Mouse (Mus musculus) neural tube, embryonic 10.5 days (tissue): ENCODE measurements at regions not wholly inside any gene's neighbourhood (a gene's known extent, or its start where the extent isn't known, plus 50 kb on each side); places are given as distances from the start of the nearest gene placed in this dataset.

Experiments
- DNase-seq: peaks from one replicate; pipeline ENCODE4 v3.0.0-alpha.2; 2017; ENCODE audit warnings: low spot score; ENCODE audit errors: extremely low spot score

GRCm38 (mm10) chr10:84087528-84087927 is 352.9 kb downstream of the Nuak1 start:
- DNase-seq, result no peak

DNA sequence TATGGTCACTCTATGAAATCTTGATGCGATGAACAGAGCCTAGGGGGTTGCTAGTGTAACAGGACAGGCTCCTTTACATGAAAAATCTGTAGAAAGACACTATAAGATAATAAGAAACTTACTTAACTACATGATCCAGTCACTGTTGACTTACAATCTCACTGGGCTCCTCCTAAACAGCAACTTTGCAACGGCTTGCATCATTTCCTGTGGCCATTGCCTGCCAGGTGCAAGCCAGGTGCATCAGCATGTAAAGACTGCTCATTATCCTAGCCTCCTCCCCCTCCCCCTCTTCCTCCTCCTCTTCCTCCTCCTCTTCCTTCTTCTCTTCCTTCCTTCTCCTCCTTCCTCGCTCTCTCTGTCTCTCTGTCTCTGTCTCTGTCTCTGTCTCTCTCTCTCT is 352.5 kb downstream of the Nuak1 start:
- no peak for DNase-seq

DNA sequence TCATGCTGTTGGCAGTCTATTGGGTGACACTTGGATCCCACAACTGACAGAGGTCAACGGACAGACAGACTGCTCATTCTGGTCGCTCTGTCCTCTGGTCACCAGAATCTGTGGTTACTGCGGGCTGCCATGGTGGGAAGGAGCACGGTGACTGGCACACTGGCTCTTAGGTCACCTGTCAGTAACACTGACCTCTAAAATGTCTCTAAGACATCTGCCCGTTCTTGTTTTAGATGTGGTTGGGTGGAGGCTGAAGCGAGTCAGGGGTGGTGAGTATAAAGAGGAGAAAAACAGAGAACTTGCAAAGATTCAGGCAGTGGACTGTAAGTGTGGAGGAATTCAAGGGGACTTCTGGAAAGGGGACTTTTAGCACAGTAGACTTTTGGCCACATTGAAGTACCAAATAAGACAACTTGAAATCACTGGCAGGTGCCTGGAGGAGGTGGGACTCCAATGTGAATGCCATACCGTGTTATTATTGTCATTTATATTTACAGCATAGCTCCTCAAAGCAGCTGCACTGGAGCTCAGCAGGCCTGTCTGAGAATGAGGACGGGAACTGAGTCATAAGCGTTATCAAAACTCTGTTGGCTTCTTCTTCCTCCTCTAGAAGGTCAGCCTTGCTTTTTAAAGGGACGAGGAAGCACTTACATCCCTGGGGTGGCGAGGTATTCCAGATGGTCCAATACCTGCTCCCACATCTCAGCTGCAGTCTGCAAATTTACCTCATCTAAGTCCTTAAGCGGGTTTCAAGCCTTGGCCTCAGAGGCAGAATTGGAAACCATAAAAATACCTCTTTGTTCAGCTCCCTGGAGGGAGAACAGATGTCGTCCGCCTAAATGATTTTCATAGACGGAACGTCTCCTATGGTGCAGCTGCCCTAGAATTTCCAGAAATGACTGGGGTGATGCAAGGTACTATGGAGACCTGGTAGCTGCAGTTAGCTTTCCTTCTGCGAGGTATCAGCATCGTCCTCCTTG is 351.3 kb downstream of the Nuak1 start:
- no peak for DNase-seq

DNA sequence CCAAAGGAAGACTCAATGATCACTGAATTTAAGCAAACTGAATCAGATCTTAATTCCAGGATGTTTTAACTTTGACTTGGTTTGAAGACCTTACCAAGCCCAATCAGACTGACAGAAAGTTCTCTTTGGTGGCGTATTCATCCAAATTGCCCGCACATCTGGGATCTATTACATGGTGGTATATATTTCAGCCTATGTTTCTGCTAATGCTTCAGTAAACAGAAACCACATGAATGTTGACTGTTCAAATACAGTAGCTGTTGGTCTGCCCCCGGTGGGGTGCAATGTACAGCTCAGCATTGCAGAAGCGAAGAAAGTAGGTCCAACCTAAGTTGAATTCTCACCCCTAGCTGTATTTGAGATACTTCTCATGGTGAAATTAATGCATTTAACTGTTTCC is 346.5 kb downstream of the Nuak1 start:
- no peak for DNase-seq

GRCm38 (mm10) chr10:84097196-84097595 is 343.2 kb downstream of the Nuak1 start:
- no peak for DNase-seq

DNA sequence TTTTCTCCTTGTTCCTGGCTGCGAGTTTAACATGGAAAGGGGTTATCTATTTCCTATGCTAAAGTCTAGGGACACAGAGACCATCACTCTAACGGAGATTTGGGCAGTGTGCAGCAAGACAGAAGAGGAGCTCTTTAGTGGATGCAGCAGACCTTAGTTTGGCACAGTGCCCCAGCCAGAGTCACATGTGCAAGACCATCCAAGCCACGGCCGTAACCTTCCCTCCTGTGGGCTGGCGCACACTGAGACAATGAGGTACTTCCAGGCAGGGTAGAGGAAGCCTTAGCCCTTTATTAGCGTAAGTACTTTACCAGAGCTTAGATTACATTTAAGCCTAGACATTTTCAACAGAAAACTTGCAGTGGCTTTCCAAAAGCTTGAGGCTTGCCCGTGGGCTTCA is 336.4 kb downstream of the Nuak1 start:
- DNase-seq, result no peak

GRCm38 (mm10) chr10:84104556-84104955 is 335.8 kb downstream of the Nuak1 start:
- DNase-seq, result no peak

- no peak for DNase-seq
These were observed 330.6 kb downstream of the Nuak1 start for GRCm38 (mm10) chr10:84109680-84110371.

GRCm38 (mm10) chr10:84110372-84110985 is 329.9 kb downstream of the Nuak1 start:
- no peak for DNase-seq

- no peak for DNase-seq
These were observed 328.9 kb downstream of the Nuak1 start for GRCm38 (mm10) chr10:84111502-84111901.

DNA sequence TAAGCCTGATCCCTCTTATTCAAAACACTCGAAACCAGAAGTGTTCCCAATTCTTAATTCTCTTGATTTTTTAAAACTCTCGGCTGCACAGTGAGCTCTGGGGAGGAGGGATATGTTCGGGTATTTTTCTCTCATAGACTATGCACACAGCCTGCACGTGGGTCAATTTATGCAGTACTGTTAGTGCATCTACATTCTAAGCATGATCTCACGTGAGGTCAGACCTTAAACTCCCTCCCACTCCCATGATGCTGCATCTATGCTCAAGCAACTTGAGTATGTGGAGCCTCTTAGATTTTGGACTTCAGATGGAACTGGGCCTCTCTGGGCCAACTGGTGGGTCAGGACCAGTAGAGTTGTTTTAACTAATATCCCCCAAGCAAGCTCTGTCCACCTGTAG is 328.5 kb downstream of the Nuak1 start:
- no peak for DNase-seq

DNA sequence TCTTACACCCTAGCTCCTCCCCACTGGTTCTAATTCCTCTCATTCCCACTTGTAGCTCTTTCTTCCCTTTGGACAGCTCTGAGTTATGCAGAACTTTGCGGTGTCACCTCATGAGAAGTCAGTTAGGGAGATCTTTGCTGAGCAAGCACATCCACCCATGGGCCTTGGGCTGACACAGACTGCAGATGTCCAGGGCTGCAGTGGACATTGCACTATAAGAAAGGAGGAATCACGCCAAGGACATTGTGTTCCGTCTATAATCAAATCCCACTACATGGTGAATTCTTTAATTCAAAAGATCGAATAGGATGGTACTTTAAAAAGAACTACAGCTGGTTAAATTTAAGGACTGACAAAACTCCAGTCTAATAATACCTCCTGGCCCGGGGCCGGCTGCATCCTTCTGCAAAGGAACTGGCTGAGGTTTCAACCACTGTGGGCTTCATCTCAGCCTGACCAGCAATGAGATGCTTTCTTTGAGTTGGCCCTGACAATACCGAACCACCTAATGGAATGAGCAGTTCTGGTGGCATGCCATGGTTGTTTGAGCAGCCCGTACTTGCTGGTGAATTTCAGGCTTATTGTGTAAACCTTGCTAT is 320.3 kb downstream of the Nuak1 start:
- DNase-seq, result no peak

GRCm38 (mm10) chr10:84137019-84137658 is 303.3 kb downstream of the Nuak1 start:
- no peak for DNase-seq

DNA sequence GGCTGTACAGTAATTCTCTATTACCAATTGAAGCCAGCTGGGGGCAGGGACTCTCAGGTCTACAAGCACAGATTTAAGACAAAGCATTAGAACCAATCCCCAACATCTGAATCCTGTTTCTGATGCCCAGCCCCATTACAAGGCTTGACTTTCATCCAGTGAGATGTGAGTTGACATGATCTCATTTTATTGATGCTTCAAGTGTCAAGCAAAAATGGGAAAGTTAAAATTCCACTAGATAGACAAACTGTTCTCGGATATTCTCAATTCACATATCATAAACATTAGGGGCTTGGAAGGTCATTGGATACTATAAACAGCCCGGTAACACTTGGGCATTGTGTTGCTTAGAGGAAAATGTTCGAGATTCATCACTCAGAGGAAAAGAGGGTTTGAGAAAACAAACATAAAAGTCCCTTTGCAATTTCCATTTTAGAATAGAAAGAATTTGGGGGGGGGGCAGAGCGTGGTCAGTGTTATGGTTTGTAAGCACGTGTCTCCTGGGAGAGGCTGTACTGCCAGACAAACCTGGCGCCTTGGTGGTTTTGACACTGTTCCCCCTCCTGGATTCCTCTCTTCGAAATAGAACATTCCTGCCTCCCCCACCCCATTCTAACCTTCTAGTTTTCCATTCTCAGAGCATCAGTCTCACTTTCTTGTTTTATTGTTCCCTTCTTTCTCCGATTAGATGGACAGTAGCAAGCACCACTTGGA is 297.5 kb downstream of the Nuak1 start:
- DNase-seq, result no peak

DNA sequence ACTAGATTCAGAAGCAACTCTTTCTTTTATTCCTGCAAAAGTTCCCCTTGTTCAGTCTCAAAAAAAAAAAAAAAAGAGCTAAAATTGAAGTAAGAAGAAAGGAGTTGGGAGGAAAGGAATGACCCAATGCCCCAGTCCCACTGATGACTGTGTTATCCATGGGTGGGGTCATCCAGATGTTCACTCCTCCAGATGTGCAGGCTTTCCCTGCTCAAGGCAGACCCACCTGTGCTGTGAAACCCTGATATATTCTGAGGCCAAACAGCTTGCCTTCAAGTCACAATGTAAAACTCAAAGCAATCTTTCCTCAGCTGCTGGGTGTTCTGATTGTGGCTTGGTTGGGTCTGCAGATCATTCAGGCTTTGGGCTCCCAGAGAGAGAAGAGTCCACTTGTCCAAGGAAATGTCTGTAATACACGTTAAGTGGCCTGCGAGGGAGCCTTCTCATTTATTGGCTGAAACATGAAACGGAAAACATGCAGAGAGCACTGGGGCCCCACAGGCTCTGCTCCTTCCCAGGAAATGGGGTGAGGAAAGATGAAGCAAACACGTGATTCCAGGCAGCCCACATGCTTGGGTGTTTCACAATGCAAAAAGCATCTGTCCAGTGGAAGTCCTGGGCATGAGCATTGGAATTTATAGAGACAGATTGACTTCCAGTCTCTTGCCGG is 296.6 kb downstream of the Nuak1 start:
- DNase-seq, result peak; percentile 34

GRCm38 (mm10) chr10:84144344-84144687 is 296.1 kb downstream of the Nuak1 start:
- DNase-seq, result no peak

GRCm38 (mm10) chr10:84147305-84147984 is 293.0 kb downstream of the Nuak1 start:
- no peak for DNase-seq

DNA sequence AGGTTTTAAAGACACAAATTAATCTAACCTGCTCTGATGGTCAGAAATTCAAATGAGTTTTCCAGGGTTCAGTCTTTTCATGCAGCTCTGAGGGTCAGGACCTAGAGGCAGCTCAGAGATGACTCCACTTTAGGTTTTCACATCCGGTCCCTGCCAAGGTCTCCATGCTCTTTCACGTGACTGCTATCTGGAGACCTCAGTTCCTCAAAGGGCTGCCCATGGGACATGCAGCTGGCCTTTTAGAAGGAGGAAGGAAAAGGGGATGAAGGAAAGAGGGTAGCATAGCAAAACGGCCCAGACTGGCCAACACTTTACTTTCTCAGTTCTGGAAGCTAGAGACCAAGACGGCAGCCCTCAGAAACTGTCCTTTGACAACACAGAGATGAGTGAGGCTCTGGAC is 276.6 kb downstream of the Nuak1 start:
- DNase-seq, result no peak

GRCm38 (mm10) chr10:84165832-84166567 is 274.4 kb downstream of the Nuak1 start:
- DNase-seq, result no peak
